Comparison of ENCODE assay signal across 19 mouse cellular contexts in genomic region chr1:37427144-37427875, GRCm38 (mm10). TPM values are rescaled to one million over a fixed set of nuclear protein-coding genes. Genes with fewer than 3 reads are reported as not detected.
DNase-seq lines count a peak whose midpoint lies in the region; ATAC-seq and TF ChIP-seq lines count a peak whose summit lies in the region.
"Had no signal": no experiment of that assay in that cellular context is flagged by ENCODE, and none has a peak within 500 bp of the region (broad histone marks: within the 10 kb centered on the region; RNA-seq: fewer than 3 reads in every experiment).

No protein-coding gene starts in this region.

- no peaks in the 10 kb centered on the region for H3K27me3 ChIP-seq in megakaryocyte, embryonic 14.5 days (replicated peaks)
- H3K27me3 ChIP-seq in MEL (ENCODE audit: control insufficient read depth in 1 of 2, insufficient read depth in 2 of 2, low read length in 2 of 2): no peaks in the 10 kb centered on the region
- H3K27me3 ChIP-seq: embryonic facial prominence, embryonic 15.5 days; forebrain, embryonic 15.5 days; heart, embryonic 12.5 days; intestine, embryonic 15.5 days had no signal

- H3K27ac ChIP-seq in MEL (ENCODE audit: control insufficient read depth, low read depth, low read length) (peak overlapping the region; percentile 88), macrophage (peak overlapping the region; percentile 69)
- H3K27ac ChIP-seq: embryonic facial prominence, embryonic 15.5 days; forebrain, embryonic 10.5 days; forebrain, embryonic 15.5 days; hindbrain, embryonic 10.5 days; hindbrain, embryonic 14.5 days; intestine, embryonic 15.5 days had no signal

- 91% methylated on average over 8 of the region's 8 CpGs for WGBS in macrophage (ENCODE audit: missing documents)

- H3K9me3 ChIP-seq in megakaryocyte, embryonic 14.5 days: peaks cover 2% of the 10 kb centered on the region; the same call in 1 of the 2 replicates
- no peaks in the 10 kb centered on the region for H3K9me3 ChIP-seq in MEL (replicated peaks; ENCODE audit: insufficient read depth, low read length)
- H3K9me3 ChIP-seq: embryonic facial prominence, embryonic 15.5 days; forebrain, embryonic 15.5 days; intestine, embryonic 15.5 days had no signal

- peaks cover 67% of the 10 kb centered on the region for H3K36me3 ChIP-seq in megakaryocyte, embryonic 14.5 days (replicated peaks; ENCODE audit: low read length)
- H3K36me3 ChIP-seq in MEL (ENCODE audit: control insufficient read depth in 1 of 2, insufficient read depth in 2 of 2, low read length in 2 of 2) (peaks cover 12 to 40% of the 10 kb centered on the region in 2 experiments), macrophage (ENCODE audit: inconsistent target) (peaks cover 37% of the 10 kb centered on the region)

- no peak for TF ChIP-seq POLR2A in MEL (IDR thresholded peaks at IDR 0.05; ENCODE audit: control insufficient read depth in 1 of 2, insufficient read depth in 1 of 2, low read depth in 1 of 2, low read length in 2 of 2, poor library complexity in 1 of 2)

- DNase-seq in MEL (ENCODE audit: low read depth, low spot score): peak; percentile 74
- DNase-seq in testis, postnatal 14 days (ENCODE audit: low spot score): no peak
- DNase-seq: adrenal gland, postnatal 10 days; B cell, adult 2 months; cerebellum, adult 18-20 months; cerebellum, adult 9-11 months; gastrocnemius, postnatal 14 days had no signal

- H3K9ac ChIP-seq in MEL (ENCODE audit: control insufficient read depth, low read depth, low read length, poor library complexity, severe bottlenecking): peak overlapping the region; percentile 59
- H3K9ac ChIP-seq: embryonic facial prominence, embryonic 15.5 days; forebrain, embryonic 15.5 days; heart, embryonic 12.5 days; hindbrain, embryonic 14.5 days; intestine, embryonic 15.5 days had no signal

- no peak for TF ChIP-seq CTCF in MEL (IDR thresholded peaks at IDR 0.05 in 2 of 3, conservative IDR thresholded peaks at IDR 0.05 in 1 of 3; ENCODE audit: control insufficient read depth in 1 of 3, insufficient read depth in 1 of 3, low read depth in 2 of 3, low read length in 3 of 3, poor library complexity in 1 of 3, severe bottlenecking in 1 of 3)

- peaks cover 74% of the 10 kb centered on the region for H3K4me1 ChIP-seq in megakaryocyte, embryonic 14.5 days
- peaks cover 14 to 35% of the 10 kb centered on the region in 2 experiments for H3K4me1 ChIP-seq in MEL (ENCODE audit: control insufficient read depth in 1 of 2, insufficient read depth in 2 of 2, low read length in 2 of 2)

- peak overlapping the region; percentile 93 for H3K4me3 ChIP-seq in megakaryocyte, embryonic 14.5 days (replicated peaks)
- H3K4me3 ChIP-seq in MEL (ENCODE audit: control insufficient read depth in 1 of 2, insufficient read depth in 1 of 2, low read depth in 2 of 2, low read length in 2 of 2) (peak overlapping the region; percentile 30 to 50), macrophage (ENCODE audit: inconsistent target) (no peak overlapping the region)
- H3K4me3 ChIP-seq: embryonic facial prominence, embryonic 15.5 days; erythroblast, embryonic 14.5 days; forebrain, embryonic 10.5 days; forebrain, embryonic 15.5 days; heart, embryonic 12.5 days; hindbrain, embryonic 10.5 days; intestine, embryonic 15.5 days had no signal

- no peak for TF ChIP-seq RAD21 in MEL (IDR thresholded peaks at IDR 0.05; ENCODE audit: low read depth, low read length)

- peaks cover 40% of the 10 kb centered on the region for H3K79me2 ChIP-seq in MEL (ENCODE audit: control insufficient read depth, insufficient read depth, low read length, poor library complexity)
- H3K79me2 ChIP-seq in macrophage (ENCODE audit: inconsistent target): peaks cover 96% of the 10 kb centered on the region

- peak; percentile 51 to 73; a peak in 3 of 4 replicates for TF ChIP-seq EP300 in MEL (IDR thresholded peaks at IDR 0.05; ENCODE audit: low read depth in 1 of 2, low read length in 2 of 2)

- no peak for ATAC-seq in megakaryocyte, adult 5-6 weeks (ENCODE audit: poor library complexity, severe bottlenecking)
- no peak for ATAC-seq in CD4-positive, CD25-positive, alpha-beta regulatory T cell, adult 4 months
- ATAC-seq: forebrain, embryonic 15.5 days; intestine, embryonic 15.5 days had no signal

TF ChIP-seq in MEL, 35 proteins besides CTCF, POLR2A, EP300 and RAD21 (continues in another document):
- TF ChIP-seq CHD1 (IDR thresholded peaks at IDR 0.05; ENCODE audit: low read depth, low read length): no peak; the same call in 1 of the 2 replicates
- no peak for TF ChIP-seq USF2 (IDR thresholded peaks at IDR 0.05; ENCODE audit: borderline replicate concordance in 1 of 2, insufficient read depth in 1 of 2, low read depth in 1 of 2, low read length in 2 of 2)
- 0 out of 2 replicates have a peak, but pooled peaks have one; percentile 13 for TF ChIP-seq MAX (IDR thresholded peaks at IDR 0.05; ENCODE audit: low read length)
- peak; percentile 82 for TF ChIP-seq SIN3A (IDR thresholded peaks at IDR 0.05; ENCODE audit: low read length)
- peak; percentile 31; the same call in 1 of the 2 replicates for TF ChIP-seq TBP (IDR thresholded peaks at IDR 0.05; ENCODE audit: low read depth, low read length)
- peak; percentile 90 for TF ChIP-seq ETS1 (IDR thresholded peaks at IDR 0.05; ENCODE audit: low read depth, low read length)
- TF ChIP-seq ZC3H11A (IDR thresholded peaks at IDR 0.05; ENCODE audit: low read depth, low read length): no peak
- no peak; the same call in 1 of the 2 replicates for TF ChIP-seq BHLHE40 (IDR thresholded peaks at IDR 0.05; ENCODE audit: borderline replicate concordance, low read depth, low read length)
- peak; percentile 60 for TF ChIP-seq MXI1 (IDR thresholded peaks at IDR 0.05; ENCODE audit: low read depth, low read length)
- no peak for TF ChIP-seq E2F4 (IDR thresholded peaks at IDR 0.05; ENCODE audit: borderline replicate concordance, low read depth, low read length)
- TF ChIP-seq NRF1 (IDR thresholded peaks at IDR 0.05; ENCODE audit: insufficient read depth, low read depth, low read length, poor library complexity, severe bottlenecking): no peak
- peak; percentile 20; the same call in 1 of the 2 replicates for TF ChIP-seq NELFE (IDR thresholded peaks at IDR 0.05; ENCODE audit: low read depth, low read length)
- TF ChIP-seq POLR2AphosphoS2 (IDR thresholded peaks at IDR 0.05; ENCODE audit: low read length): no peak
- TF ChIP-seq HCFC1 (IDR thresholded peaks at IDR 0.05; ENCODE audit: low read depth, low read length): peak; percentile 66
- TF ChIP-seq ELF1 (IDR thresholded peaks at IDR 0.05; ENCODE audit: low read depth, low read length): peak; percentile 70
- TF ChIP-seq ZMIZ1 (IDR thresholded peaks at IDR 0.05; ENCODE audit: low read depth, low read length): no peak
- TF ChIP-seq MEF2A (IDR thresholded peaks at IDR 0.05; ENCODE audit: extremely low read depth, insufficient replicate concordance, low read depth, low read length, poor library complexity, severe bottlenecking): no peak
- TF ChIP-seq MYC (IDR thresholded peaks at IDR 0.05; ENCODE audit: low read depth, low read length): peak; percentile 53; the same call in 1 of the 2 replicates
- 0 out of 2 replicates have a peak, but pooled peaks have one; percentile 31 for TF ChIP-seq MAFK (IDR thresholded peaks at IDR 0.05; ENCODE audit: borderline replicate concordance, low read depth, low read length)
- 0 out of 2 replicates have a peak, but pooled peaks have one; percentile 38 for TF ChIP-seq GABPA (IDR thresholded peaks at IDR 0.05; ENCODE audit: low read depth, low read length)
- peak; percentile 79 for TF ChIP-seq ZNF384 (IDR thresholded peaks at IDR 0.05; ENCODE audit: low read depth, low read length)
- TF ChIP-seq KAT2A (conservative IDR thresholded peaks at IDR 0.05; ENCODE audit: low read depth, low read length): peak; percentile 45
- TF ChIP-seq TCF12 (IDR thresholded peaks at IDR 0.05; ENCODE audit: low read depth, low read length): peak; percentile 54; the same call in 1 of the 2 replicates
- no peak for TF ChIP-seq MYB (IDR thresholded peaks at IDR 0.05; ENCODE audit: low read depth, low read length)
- TF ChIP-seq GATA1 (IDR thresholded peaks at IDR 0.05; ENCODE audit: low read depth, low read length): peak; percentile 69
- TF ChIP-seq SMC3 (IDR thresholded peaks at IDR 0.05; ENCODE audit: low read depth, low read length): no peak
- no peak for TF ChIP-seq USF1 (IDR thresholded peaks at IDR 0.05; ENCODE audit: low read depth, low read length)

RNA-seq across cellular contexts. Expression of gene Coa5, which starts 2.6 kb away (rescaled TPM):
- 4.8 and 12.9 TPM in 2 replicates for polyA plus RNA-seq in megakaryocyte, embryonic 14.5 days (2012; ENCODE audit: insufficient read depth, low replicate concordance)
- total RNA-seq in megakaryocyte, adult 5-6 weeks (2015): 56.4 and 65.4 TPM in 2 replicates
- total RNA-seq in megakaryocyte, adult 5-6 weeks (2017): 50.8 and 54.5 TPM in 2 replicates
- total RNA-seq in MEL (2012; rRNA removed): 26.7 and 31.4 TPM in 2 replicates
- 10 to 100 TPM in 1 of 2 experiments, not detected in 1; 34.5 TPM for polyA plus RNA-seq in MEL (2012; ENCODE audit: insufficient read depth in 1 of 2, insufficient read length in 2 of 2, low read depth in 1 of 2, low replicate concordance in 2 of 2, missing spikeins in 1 of 2)
- total RNA-seq in macrophage (2018; cell fraction: chromatin; rRNA removed): 10 to 100 TPM in 20 of 26 experiments, 1 to 10 TPM in 6; 2.9 to 61.7 (median 24.6) TPM
- total RNA-seq in macrophage (2018; cell fraction: cytosol; rRNA removed): 100 to 1,000 TPM in 14 of 26 experiments, 10 to 100 TPM in 12; 76.3 to 241 (median 141) TPM
- 100 to 1,000 TPM in 11 of 26 experiments, 10 to 100 TPM in 15; 13.4 to 162 (median 73.2) TPM for total RNA-seq in macrophage (2018; cell fraction: nucleus; rRNA removed)
- 65.7 to 107 TPM (median 99.8 TPM) in 3 replicates for polyA plus RNA-seq in macrophage (2018)
- 10 to 100 TPM; 53.3 to 59.3 TPM for polyA plus RNA-seq in CD4-positive, CD25-positive, alpha-beta regulatory T cell, adult 4 months (2017; shearing (Covaris generic))

RNA-seq across cellular contexts. Expression of gene Unc50, which starts 2.6 kb away (rescaled TPM):
- polyA plus RNA-seq in megakaryocyte, embryonic 14.5 days (2012; ENCODE audit: insufficient read depth, low replicate concordance): 32.9 and 52.3 TPM in 2 replicates
- total RNA-seq in megakaryocyte, adult 5-6 weeks (2015): 84.0 and 91.7 TPM in 2 replicates
- total RNA-seq in megakaryocyte, adult 5-6 weeks (2017): 40.2 and 48.4 TPM in 2 replicates
- 56.4 and 62.3 TPM in 2 replicates for total RNA-seq in MEL (2012; rRNA removed)
- polyA plus RNA-seq in MEL (2012; ENCODE audit: insufficient read depth in 1 of 2, insufficient read length in 2 of 2, low read depth in 1 of 2, low replicate concordance in 2 of 2, missing spikeins in 1 of 2) (100 to 1,000 TPM in 1 of 2 experiments, 10 to 100 TPM in 1; 61.8 to 609 TPM), macrophage (2018) (36.9 to 85.7 TPM (median 64.5 TPM) in 3 replicates)
- 10 to 100 TPM; 15.0 to 56.2 (median 35.4) TPM for total RNA-seq in macrophage (2018; cell fraction: chromatin; rRNA removed)
- 10 to 100 TPM; 42.6 to 67.6 (median 58.4) TPM for total RNA-seq in macrophage (2018; cell fraction: cytosol; rRNA removed)
- 10 to 100 TPM; 30.4 to 72.7 (median 54.5) TPM for total RNA-seq in macrophage (2018; cell fraction: nucleus; rRNA removed)
- 10 to 100 TPM; 63.3 to 63.4 TPM for polyA plus RNA-seq in CD4-positive, CD25-positive, alpha-beta regulatory T cell, adult 4 months (2017; shearing (Covaris generic))
